Mouse (Mus musculus): Measurements from ENCODE around the gene Zfp101. TPM values are rescaled to one million over a fixed set of nuclear protein-coding genes. Genes with fewer than 3 reads are reported as not detected.

Zfp101 gene
- polyA plus RNA-seq, 1 experiment from 2014 or later: 5.9 TPM

Other genes with a start within 250 kb of the Zfp101 start
- gene Olfr55, start 226.2 kb downstream of the Zfp101 start, polyA plus RNA-seq (2015; fragmentation: Nextera tagmentation; extraction: Ambion mirVana): not detected in 2 replicates
- gene Olfr239, start 203.3 kb downstream of the Zfp101 start, polyA plus RNA-seq (2015; fragmentation: Nextera tagmentation; extraction: Ambion mirVana): not detected in 2 replicates
- not detected in 2 replicates for gene Olfr1564, start 173.0 kb downstream of the Zfp101 start, polyA plus RNA-seq (2015; fragmentation: Nextera tagmentation; extraction: Ambion mirVana)
- gene Zfp955a, start 139.5 kb downstream of the Zfp101 start, polyA plus RNA-seq (2015; fragmentation: Nextera tagmentation; extraction: Ambion mirVana): 4.2 and 4.3 TPM in 2 replicates
- 0.02 TPM in 1 of 2 replicates, not detected in the other for gene Olfr63, start 130.0 kb downstream of the Zfp101 start, polyA plus RNA-seq (2015; fragmentation: Nextera tagmentation; extraction: Ambion mirVana)
- gene Zfp955b, start 105.1 kb downstream of the Zfp101 start, polyA plus RNA-seq (2015; fragmentation: Nextera tagmentation; extraction: Ambion mirVana): 2.2 and 2.3 TPM in 2 replicates
- gene Zfp81, start 35.8 kb downstream of the Zfp101 start, polyA plus RNA-seq (2015; fragmentation: Nextera tagmentation; extraction: Ambion mirVana): 2.6 TPM in 2 replicates
- not detected in 2 replicates for gene Actl9, start 38.3 kb upstream of the Zfp101 start, polyA plus RNA-seq (2015; fragmentation: Nextera tagmentation; extraction: Ambion mirVana)
- 5.4 and 7.1 TPM in 2 replicates for gene Adamts10, start 129.6 kb upstream of the Zfp101 start, polyA plus RNA-seq (2015; fragmentation: Nextera tagmentation; extraction: Ambion mirVana)
- 11.9 and 12.3 TPM in 2 replicates for gene Myo1f, start 161.1 kb upstream of the Zfp101 start, polyA plus RNA-seq (2015; fragmentation: Nextera tagmentation; extraction: Ambion mirVana)
- 16.9 and 18.2 TPM in 2 replicates for gene Zfp414, start 234.4 kb upstream of the Zfp101 start, polyA plus RNA-seq (2015; fragmentation: Nextera tagmentation; extraction: Ambion mirVana)
- 4.2 and 4.8 TPM in 2 replicates for gene Pram1, start 243.4 kb upstream of the Zfp101 start, polyA plus RNA-seq (2015; fragmentation: Nextera tagmentation; extraction: Ambion mirVana)

All from liver, embryonic 15.5 days (tissue).